Mouse (Mus musculus): ENCODE results near the gene BC034090.
"Not testable (repeated sequence)": the region's sequence is repeated elsewhere in the genome, so short reads cannot be mapped to it uniquely, and the experiment has no call there.

BC034090 gene

GRCm38 (mm10) chr1:155243797-155244770, at the start of gene BC034090:
TSS of gene BC034090 (minus strand) at chr1:155244444.
- no peak for DNase-seq (ENCODE audit: low spot score)

- DNase-seq (ENCODE audit: low spot score) = peak; percentile 31
Measured at GRCm38 (mm10) chr1:155293446-155293845, 49.2 kb upstream of the BC034090 start.

GRCm38 (mm10) chr1:155289411-155289810, 45.2 kb upstream of the BC034090 start:
- DNase-seq (ENCODE audit: low spot score) = no peak

- DNase-seq (ENCODE audit: low spot score) = no peak
Measured at GRCm38 (mm10) chr1:155288033-155288432, 43.8 kb upstream of the BC034090 start.

GRCm38 (mm10) chr1:155283808-155284207, 39.6 kb upstream of the BC034090 start:
- DNase-seq (ENCODE audit: low spot score) = no peak

- peak; percentile 47 for DNase-seq (ENCODE audit: low spot score)
Measured at GRCm38 (mm10) chr1:155281003-155281793, 37.0 kb upstream of the BC034090 start.

- DNase-seq (ENCODE audit: low spot score) = no peak
Measured at GRCm38 (mm10) chr1:155280306-155280705, 36.1 kb upstream of the BC034090 start.

GRCm38 (mm10) chr1:155276381-155277033, 32.3 kb upstream of the BC034090 start:
- no peak for DNase-seq (ENCODE audit: low spot score)

GRCm38 (mm10) chr1:155275793-155276192, 31.5 kb upstream of the BC034090 start:
- DNase-seq (ENCODE audit: low spot score) = no peak

- no peak for DNase-seq (ENCODE audit: low spot score)
Measured at GRCm38 (mm10) chr1:155274976-155275375, 30.7 kb upstream of the BC034090 start.

GRCm38 (mm10) chr1:155272953-155273352, 28.7 kb upstream of the BC034090 start:
- no peak for DNase-seq (ENCODE audit: low spot score)

- DNase-seq (ENCODE audit: low spot score) = not testable (repeated sequence)
Measured at GRCm38 (mm10) chr1:155262496-155262895, 18.3 kb upstream of the BC034090 start.

GRCm38 (mm10) chr1:155254309-155254708, 10.1 kb upstream of the BC034090 start:
- no peak for DNase-seq (ENCODE audit: low spot score)

GRCm38 (mm10) chr1:155253126-155253525, 8.9 kb upstream of the BC034090 start:
- DNase-seq (ENCODE audit: low spot score) = no peak

- DNase-seq (ENCODE audit: low spot score) = no peak
Measured at GRCm38 (mm10) chr1:155252631-155253121, 8.4 kb upstream of the BC034090 start.

- no peak for DNase-seq (ENCODE audit: low spot score)
Measured at GRCm38 (mm10) chr1:155251596-155251995, 7.4 kb upstream of the BC034090 start.

GRCm38 (mm10) chr1:155250531-155251135, 6.4 kb upstream of the BC034090 start:
- DNase-seq (ENCODE audit: low spot score) = no peak

GRCm38 (mm10) chr1:155249896-155250295, 5.7 kb upstream of the BC034090 start:
- DNase-seq (ENCODE audit: low spot score) = no peak

GRCm38 (mm10) chr1:155248041-155248440, 3.8 kb upstream of the BC034090 start:
- DNase-seq (ENCODE audit: low spot score) = no peak

- DNase-seq (ENCODE audit: low spot score) = no peak
Measured at GRCm38 (mm10) chr1:155247441-155247840, 3.2 kb upstream of the BC034090 start.

- no peak for DNase-seq (ENCODE audit: low spot score)
Measured at GRCm38 (mm10) chr1:155245516-155245915, 1.3 kb upstream of the BC034090 start.

All from T-cell, adult 2 months (primary cell).